Mouse (Mus musculus) MEL (cell line): ENCODE measurements around the gene Bbs5.

Experiments
- POLR2A ChIP-seq, 2 experiments: IDR thresholded peaks; 2 replicates each; pipeline ENCODE4 v1.6.1; 2011 to 2012; ENCODE audit warnings: low read length in 2 of 2, mild to moderate bottlenecking in 2 of 2, control low read depth in 1 of 2, improper control_type of control experiment in 1 of 2, low read depth in 1 of 2, moderate library complexity in 1 of 2; ENCODE audit not compliant: control insufficient read depth in 1 of 2, insufficient read depth in 1 of 2, poor library complexity in 1 of 2
- POLR2AphosphoS5 ChIP-seq: IDR thresholded peaks from 2 replicates; pipeline ENCODE4 v1.6.1; 2012; ENCODE audit warnings: low read depth, borderline replicate concordance, mild to moderate bottlenecking, inconsistent platforms, low read length, moderate library complexity, mixed read lengths

DNA sequence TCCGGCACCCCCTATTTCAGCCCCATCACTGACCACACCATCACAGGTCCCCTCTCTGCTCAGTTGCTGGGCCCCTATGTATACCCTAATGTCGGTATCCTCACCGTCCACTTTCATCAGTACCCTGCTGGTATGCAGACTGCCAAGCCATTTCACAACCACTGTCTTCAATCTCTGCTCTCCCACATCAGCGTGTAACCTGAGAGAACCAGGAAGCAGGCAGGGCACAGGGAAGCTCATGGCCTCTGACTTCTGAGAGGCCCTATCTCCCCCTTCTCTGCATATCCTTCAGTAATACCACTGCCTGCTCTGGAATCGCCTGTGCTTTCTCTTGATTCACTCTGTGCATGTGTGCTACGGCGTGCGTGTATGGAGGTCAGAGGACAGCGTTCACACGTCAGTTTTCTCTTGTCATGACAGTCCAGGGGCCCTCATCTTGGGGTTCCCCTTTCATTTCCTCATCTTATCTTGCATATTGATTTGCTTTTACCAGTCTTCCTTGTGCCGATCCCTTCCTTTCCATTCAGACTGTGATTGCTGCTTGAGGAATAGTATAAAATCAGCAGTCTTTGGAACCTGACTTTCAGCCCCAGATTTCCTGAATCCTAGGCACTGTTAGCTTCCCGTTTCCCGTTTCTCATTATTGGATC is 17.0 kb downstream of the Bbs5 start:
- TF ChIP-seq POLR2AphosphoS5: no peak
- no peak for TF ChIP-seq POLR2A (IDR thresholded peaks at IDR 0.05; ENCODE audit: control insufficient read depth in 1 of 2, insufficient read depth in 1 of 2, low read depth in 1 of 2, low read length in 2 of 2, poor library complexity in 1 of 2)
